9 mouse cellular contexts compared by ENCODE assay signal in genomic region chr8:104601386-104601785, GRCm38 (mm10). TPM values are rescaled to one million over a fixed set of nuclear protein-coding genes. Genes with fewer than 3 reads are reported as not detected.
DNase-seq lines count a peak whose midpoint lies in the region; ATAC-seq and TF ChIP-seq lines count a peak whose summit lies in the region.
"Had no signal": no experiment of that assay in that cellular context is flagged by ENCODE, and none has a peak within 500 bp of the region (broad histone marks: within the 10 kb centered on the region; RNA-seq: fewer than 3 reads in every experiment).

No protein-coding gene starts in this region.

- ATAC-seq in forebrain, embryonic 16.5 days = no peak
- no peak for ATAC-seq in kidney, postnatal 0 days (replicated peaks; ENCODE audit: low FRiP score, low read depth)
- no peak for ATAC-seq in hindbrain, embryonic 15.5 days (ENCODE audit: low FRiP score, low read depth)
- no peak for ATAC-seq in neural tube, embryonic 12.5 days (ENCODE audit: low FRiP score, low read depth)
- ATAC-seq: Patski had no signal

- H3K4me3 ChIP-seq in forebrain, embryonic 10.5 days = peak overlapping the region; percentile 43; the same call in 1 of the 2 replicates
- H3K4me3 ChIP-seq in forebrain, embryonic 16.5 days (replicated peaks; ENCODE audit: low read length) = no peak overlapping the region
- no peak overlapping the region for H3K4me3 ChIP-seq in kidney, postnatal 0 days (replicated peaks; ENCODE audit: low read depth, low read length)
- H3K4me3 ChIP-seq in hindbrain, embryonic 15.5 days = no peak overlapping the region
- H3K4me3 ChIP-seq in neural tube, embryonic 12.5 days = no peak overlapping the region

- H3K4me2 ChIP-seq in forebrain, embryonic 16.5 days (ENCODE audit: low read length) = no peak overlapping the region
- peak overlapping the region; percentile 18; the same call in 1 of the 2 replicates for H3K4me2 ChIP-seq in kidney, postnatal 0 days (ENCODE audit: low read length)
- H3K4me2 ChIP-seq in hindbrain, embryonic 15.5 days = peak overlapping the region; percentile 63; the same call in 1 of the 2 replicates
- peak overlapping the region; percentile 51 for H3K4me2 ChIP-seq in neural tube, embryonic 12.5 days (replicated peaks)

- no peak for TF ChIP-seq CTCF in kidney, postnatal 0 days (IDR thresholded peaks at IDR 0.05; ENCODE audit: low read depth)

- H3K9me3 ChIP-seq in forebrain, embryonic 10.5 days = no peaks in the 10 kb centered on the region
- no peaks in the 10 kb centered on the region for H3K9me3 ChIP-seq in forebrain, embryonic 16.5 days (ENCODE audit: control insufficient read depth, low read length)
- H3K9me3 ChIP-seq in kidney, postnatal 0 days (replicated peaks; ENCODE audit: low read length) = no peaks in the 10 kb centered on the region
- H3K9me3 ChIP-seq in hindbrain, embryonic 15.5 days = no peaks in the 10 kb centered on the region
- no peaks in the 10 kb centered on the region for H3K9me3 ChIP-seq in neural tube, embryonic 12.5 days

- no peak for DNase-seq in forebrain, embryonic 10.5 days (ENCODE audit: extremely low spot score, low spot score)
- DNase-seq in kidney, postnatal 0 days (ENCODE audit: low spot score) = no peak
- no peak for DNase-seq in kidney, adult 18-20 months
- DNase-seq in adrenal gland, postnatal 14 days = no peak
- DNase-seq in frontal cortex, adult 2 months (ENCODE audit: extremely low spot score in 1 of 2, low spot score in 1 of 2) = no peak

- WGBS in forebrain, embryonic 10.5 days = 30% methylated on average over 7 of the region's 7 CpGs
- 35% methylated on average over 7 of the region's 7 CpGs for WGBS in forebrain, embryonic 16.5 days
- WGBS in kidney, postnatal 0 days = 27% methylated on average over 7 of the region's 7 CpGs
- WGBS in hindbrain, embryonic 15.5 days = 25% methylated on average over 7 of the region's 7 CpGs
- 25% methylated on average over 7 of the region's 7 CpGs for WGBS in neural tube, embryonic 12.5 days

- H3K36me3 ChIP-seq in forebrain, embryonic 10.5 days (replicated peaks) = peaks cover 10% of the 10 kb centered on the region
- no peaks in the 10 kb centered on the region for H3K36me3 ChIP-seq in forebrain, embryonic 16.5 days (ENCODE audit: control insufficient read depth, insufficient read depth)
- no peaks in the 10 kb centered on the region for H3K36me3 ChIP-seq in kidney, postnatal 0 days (ENCODE audit: insufficient read depth, low read length)
- H3K36me3 ChIP-seq in hindbrain, embryonic 15.5 days = no peaks in the 10 kb centered on the region
- peaks cover 7% of the 10 kb centered on the region for H3K36me3 ChIP-seq in neural tube, embryonic 12.5 days

- H3K27ac ChIP-seq in forebrain, embryonic 10.5 days = peak overlapping the region; percentile 40
- H3K27ac ChIP-seq in forebrain, embryonic 16.5 days (ENCODE audit: low read length) = no peak overlapping the region
- H3K27ac ChIP-seq in kidney, postnatal 0 days = no peak overlapping the region
- H3K27ac ChIP-seq in hindbrain, embryonic 15.5 days (replicated peaks) = no peak overlapping the region
- no peak overlapping the region for H3K27ac ChIP-seq in neural tube, embryonic 12.5 days

- H3K9ac ChIP-seq in forebrain, embryonic 16.5 days (replicated peaks; ENCODE audit: low read depth, low read length) = no peak overlapping the region
- H3K9ac ChIP-seq in kidney, postnatal 0 days (ENCODE audit: low read depth, low read length) = no peak overlapping the region
- H3K9ac ChIP-seq in hindbrain, embryonic 15.5 days = no peak overlapping the region
- H3K9ac ChIP-seq in neural tube, embryonic 12.5 days = no peak overlapping the region

- peaks cover 23% of the 10 kb centered on the region for H3K4me1 ChIP-seq in forebrain, embryonic 10.5 days
- H3K4me1 ChIP-seq in forebrain, embryonic 16.5 days (replicated peaks; ENCODE audit: control insufficient read depth, insufficient read depth, low read length) = peaks cover 6% of the 10 kb centered on the region; the same call in 1 of the 2 replicates
- H3K4me1 ChIP-seq in kidney, postnatal 0 days (replicated peaks; ENCODE audit: insufficient read depth, low read length) = 0 out of 2 replicates have a peak, but pooled peaks cover 14% of the 10 kb centered on the region
- H3K4me1 ChIP-seq in hindbrain, embryonic 15.5 days (replicated peaks) = peaks cover 9% of the 10 kb centered on the region; the same call in 1 of the 2 replicates
- H3K4me1 ChIP-seq in neural tube, embryonic 12.5 days = 0 out of 2 replicates have a peak, but pooled peaks cover 8% of the 10 kb centered on the region

- peaks cover 16% of the 10 kb centered on the region for H3K27me3 ChIP-seq in forebrain, embryonic 10.5 days (ENCODE audit: poor library complexity, severe bottlenecking)
- 0 out of 2 replicates have a peak, but pooled peaks cover 3% of the 10 kb centered on the region for H3K27me3 ChIP-seq in forebrain, embryonic 16.5 days (replicated peaks; ENCODE audit: control insufficient read depth, insufficient read depth, low read length)
- no peaks in the 10 kb centered on the region for H3K27me3 ChIP-seq in kidney, postnatal 0 days (ENCODE audit: insufficient read depth, low read length)
- H3K27me3 ChIP-seq in hindbrain, embryonic 15.5 days = peaks cover 6% of the 10 kb centered on the region; the same call in 1 of the 2 replicates
- H3K27me3 ChIP-seq in neural tube, embryonic 12.5 days (replicated peaks) = 0 out of 2 replicates have a peak, but pooled peaks cover 4% of the 10 kb centered on the region
- H3K27me3 ChIP-seq: Patski had no signal

RNA-seq across cellular contexts. Expression of gene Pdp2, which starts 10.1 kb away (rescaled TPM):
- polyA plus RNA-seq in forebrain, embryonic 10.5 days (2016; fragmentation: Nextera tagmentation; extraction: Ambion mirVana) = 14.2 and 14.6 TPM in 2 replicates
- 18.4 TPM in 2 replicates for polyA plus RNA-seq in forebrain, embryonic 16.5 days (2015; fragmentation: Nextera tagmentation; extraction: Ambion mirVana)
- 12.6 and 14.5 TPM in 2 replicates for polyA plus RNA-seq in kidney, postnatal 0 days (2015; fragmentation: Nextera tagmentation; extraction: Ambion mirVana)
- 17.9 and 20.6 TPM in 2 replicates for polyA plus RNA-seq in hindbrain, embryonic 15.5 days (2015; fragmentation: Nextera tagmentation; extraction: Ambion mirVana)
- 17.2 and 17.5 TPM in 2 replicates for polyA plus RNA-seq in neural tube, embryonic 12.5 days (2016; fragmentation: Nextera tagmentation; extraction: Ambion mirVana)
- 37.2 and 38.0 TPM in 2 replicates for total RNA-seq in adrenal gland, postnatal 14 days (2021)
- polyA plus RNA-seq in frontal cortex, adult 2 months (2012; rRNA removed) = 4.6 and 5.5 TPM in 2 replicates

RNA-seq across cellular contexts. Expression of gene Cdh16, which starts 22.8 kb away (rescaled TPM):
- not detected in 2 replicates for polyA plus RNA-seq in forebrain, embryonic 10.5 days (2016; fragmentation: Nextera tagmentation; extraction: Ambion mirVana)
- 0.36 TPM in 1 of 2 replicates, not detected in the other for polyA plus RNA-seq in forebrain, embryonic 16.5 days (2015; fragmentation: Nextera tagmentation; extraction: Ambion mirVana)
- polyA plus RNA-seq in kidney, postnatal 0 days (2015; fragmentation: Nextera tagmentation; extraction: Ambion mirVana) = 439 and 476 TPM in 2 replicates
- polyA plus RNA-seq in hindbrain, embryonic 15.5 days (2015; fragmentation: Nextera tagmentation; extraction: Ambion mirVana) = not detected in 2 replicates
- not detected in 2 replicates for polyA plus RNA-seq in neural tube, embryonic 12.5 days (2016; fragmentation: Nextera tagmentation; extraction: Ambion mirVana)
- total RNA-seq in adrenal gland, postnatal 14 days (2021) = not detected in 2 replicates
- not detected in 2 replicates for polyA plus RNA-seq in frontal cortex, adult 2 months (2012; rRNA removed)

RNA-seq across cellular contexts. Expression of gene Rrad, which starts 29.7 kb away (rescaled TPM):
- polyA plus RNA-seq in forebrain, embryonic 10.5 days (2016; fragmentation: Nextera tagmentation; extraction: Ambion mirVana) = 1.1 and 1.5 TPM in 2 replicates
- polyA plus RNA-seq in forebrain, embryonic 16.5 days (2015; fragmentation: Nextera tagmentation; extraction: Ambion mirVana) = 2.4 and 4.1 TPM in 2 replicates
- polyA plus RNA-seq in kidney, postnatal 0 days (2015; fragmentation: Nextera tagmentation; extraction: Ambion mirVana) = 13.5 and 15.7 TPM in 2 replicates
- 3.0 and 3.9 TPM in 2 replicates for polyA plus RNA-seq in hindbrain, embryonic 15.5 days (2015; fragmentation: Nextera tagmentation; extraction: Ambion mirVana)
- polyA plus RNA-seq in neural tube, embryonic 12.5 days (2016; fragmentation: Nextera tagmentation; extraction: Ambion mirVana) = 3.5 and 6.0 TPM in 2 replicates
- total RNA-seq in adrenal gland, postnatal 14 days (2021) = 2.4 and 5.1 TPM in 2 replicates
- 4.0 and 4.1 TPM in 2 replicates for polyA plus RNA-seq in frontal cortex, adult 2 months (2012; rRNA removed)

RNA-seq across cellular contexts. Expression of gene Ciao2b, which starts 40.4 kb away (rescaled TPM):
- polyA plus RNA-seq in forebrain, embryonic 10.5 days (2016; fragmentation: Nextera tagmentation; extraction: Ambion mirVana) = 97.5 and 102 TPM in 2 replicates
- 131 and 140 TPM in 2 replicates for polyA plus RNA-seq in forebrain, embryonic 16.5 days (2015; fragmentation: Nextera tagmentation; extraction: Ambion mirVana)
- 92.7 and 93.0 TPM in 2 replicates for polyA plus RNA-seq in kidney, postnatal 0 days (2015; fragmentation: Nextera tagmentation; extraction: Ambion mirVana)
- 125 and 131 TPM in 2 replicates for polyA plus RNA-seq in hindbrain, embryonic 15.5 days (2015; fragmentation: Nextera tagmentation; extraction: Ambion mirVana)
- 118 and 122 TPM in 2 replicates for polyA plus RNA-seq in neural tube, embryonic 12.5 days (2016; fragmentation: Nextera tagmentation; extraction: Ambion mirVana)
- total RNA-seq in adrenal gland, postnatal 14 days (2021) = 39.3 and 47.6 TPM in 2 replicates
- polyA plus RNA-seq in frontal cortex, adult 2 months (2012; rRNA removed) = 50.2 and 70.7 TPM in 2 replicates

Comparison
In these comparisons a context has a peak if more than half of its experiments do, and no peak if none do; other contexts are left out.
1. RNA of gene Cdh16, which starts 22.8 kb away (polyA plus RNA-seq): 439 to 476 TPM in kidney, postnatal 0 days; not detected in hindbrain, embryonic 15.5 days, 0.36 TPM in forebrain, embryonic 16.5 days, not detected in forebrain, embryonic 10.5 days, not detected in neural tube, embryonic 12.5 days and not detected in frontal cortex, adult 2 months; every median in the first group is over 100 times any median in the second.